ENCODE assay signal across 19 mouse cellular contexts in the genomic region with DNA sequence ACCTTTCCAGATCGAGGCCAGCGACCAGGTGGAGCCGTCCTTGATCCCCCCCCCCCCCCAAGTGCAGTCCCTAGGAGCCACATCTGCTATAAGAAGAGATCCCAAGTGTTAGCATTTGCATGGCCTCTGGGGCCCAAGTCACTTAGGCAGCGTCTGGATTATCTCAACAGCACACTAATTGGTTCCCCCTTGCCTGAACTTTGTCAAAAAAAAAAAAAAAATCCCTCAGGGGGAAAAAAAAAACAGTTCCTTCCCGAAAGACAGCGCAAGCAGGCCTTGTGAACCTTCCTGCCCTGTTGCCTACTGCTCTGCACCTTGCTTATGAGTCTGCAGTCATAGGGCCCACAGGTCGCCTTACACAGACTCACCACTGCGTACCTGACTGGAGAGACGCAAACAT. TPM values are rescaled to one million over a fixed set of nuclear protein-coding genes. Genes with fewer than 3 reads are reported as not detected.
A peak's percentile ranks its signal among the peaks of the same experiment; 100 is the strongest.
DNase-seq lines count a peak whose midpoint lies in the region; TF ChIP-seq lines count a peak whose summit lies in the region.
"Had no signal": no experiment of that assay in that cellular context is flagged by ENCODE, and none has a peak within 500 bp of the region (broad histone marks: within the 10 kb centered on the region; RNA-seq: fewer than 3 reads in every experiment).

No protein-coding gene starts in this region.

- intact Hi-C loops in gastrocnemius, adult 2 months (cut with DNase I), result no loop called here

- TF ChIP-seq RAD21 in MEL (IDR thresholded peaks at IDR 0.05; ENCODE audit: low read depth, low read length), result no peak

- no peak for TF ChIP-seq EP300 in MEL (IDR thresholded peaks at IDR 0.05; ENCODE audit: low read depth in 1 of 2, low read length in 2 of 2)

- peaks cover 0 to 16% of the 10 kb centered on the region in 2 experiments; a peak in 2 of 4 replicates for H3K36me3 ChIP-seq in MEL (ENCODE audit: control insufficient read depth in 1 of 2, insufficient read depth in 2 of 2, low read length in 2 of 2)
- H3K36me3 ChIP-seq in embryonic facial prominence, embryonic 10.5 days (replicated peaks), result peaks cover 9% of the 10 kb centered on the region
- peaks cover 9% of the 10 kb centered on the region; the same call in 1 of the 2 replicates for H3K36me3 ChIP-seq in forebrain, embryonic 10.5 days (replicated peaks)
- H3K36me3 ChIP-seq: forebrain, embryonic 12.5 days; intestine, embryonic 15.5 days had no signal

- WGBS in embryonic facial prominence, embryonic 10.5 days, result 46% methylated on average over 9 of the region's 9 CpGs
- WGBS in forebrain, embryonic 10.5 days, result 49% methylated on average over 9 of the region's 9 CpGs

- peak; percentile 43 for DNase-seq in embryo, embryonic 11 days
- no peak for DNase-seq in embryo, embryonic 9.5 days (ENCODE audit: extremely low spot score)
- no peak for DNase-seq in MEL (ENCODE audit: low read depth, low spot score)
- DNase-seq in embryonic facial prominence, embryonic 10.5 days (ENCODE audit: low spot score), result peak; percentile 24
- no peak for DNase-seq in forebrain, embryonic 10.5 days (ENCODE audit: extremely low spot score, low spot score)
- DNase-seq in gastrocnemius, adult 2 months, result no peak
- no peak for DNase-seq in cerebellum, postnatal 36 days
- DNase-seq: adrenal gland, postnatal 10 days; cerebellum, adult 11 months; cerebellum, adult 8-10 months; cerebellum, postnatal 14 days; gastrocnemius, postnatal 36 days; heart, adult 11 months; heart, postnatal 10 days; kidney, adult 2 months had no signal

- no peak overlapping the region for H3K9ac ChIP-seq in MEL (ENCODE audit: control insufficient read depth, low read depth, low read length, poor library complexity, severe bottlenecking)
- H3K9ac ChIP-seq: forebrain, embryonic 12.5 days; hindbrain, embryonic 13.5 days; intestine, embryonic 15.5 days had no signal

- no peak for TF ChIP-seq CTCF in MEL (IDR thresholded peaks at IDR 0.05 in 2 of 3, conservative IDR thresholded peaks at IDR 0.05 in 1 of 3; ENCODE audit: control insufficient read depth in 1 of 3, insufficient read depth in 1 of 3, low read depth in 2 of 3, low read length in 3 of 3, poor library complexity in 1 of 3, severe bottlenecking in 1 of 3)
- no peak for TF ChIP-seq CTCF in gastrocnemius, adult 2 months (IDR thresholded peaks at IDR 0.05)

- no peaks in the 10 kb centered on the region; the same call in 1 of the 2 replicates for H3K79me2 ChIP-seq in MEL (ENCODE audit: control insufficient read depth, insufficient read depth, low read length, poor library complexity)

- peaks cover 3 to 24% of the 10 kb centered on the region in 2 experiments for H3K4me1 ChIP-seq in MEL (ENCODE audit: control insufficient read depth in 1 of 2, insufficient read depth in 2 of 2, low read length in 2 of 2)
- H3K4me1 ChIP-seq in embryonic facial prominence, embryonic 10.5 days, result peaks cover 38% of the 10 kb centered on the region
- peaks cover 23% of the 10 kb centered on the region for H3K4me1 ChIP-seq in forebrain, embryonic 10.5 days

- no peak for TF ChIP-seq POLR2A in MEL (IDR thresholded peaks at IDR 0.05; ENCODE audit: control insufficient read depth in 1 of 2, insufficient read depth in 1 of 2, low read depth in 1 of 2, low read length in 2 of 2, poor library complexity in 1 of 2)

- H3K9me3 ChIP-seq in MEL (replicated peaks; ENCODE audit: insufficient read depth, low read length), result no peaks in the 10 kb centered on the region
- H3K9me3 ChIP-seq in embryonic facial prominence, embryonic 10.5 days, result no peaks in the 10 kb centered on the region
- no peaks in the 10 kb centered on the region for H3K9me3 ChIP-seq in forebrain, embryonic 10.5 days
- H3K9me3 ChIP-seq: forebrain, embryonic 12.5 days; hindbrain, embryonic 13.5 days; intestine, embryonic 15.5 days had no signal

- no peak overlapping the region for H3K27ac ChIP-seq in MEL (ENCODE audit: control insufficient read depth, low read depth, low read length)
- no peak overlapping the region for H3K27ac ChIP-seq in embryonic facial prominence, embryonic 10.5 days (replicated peaks)
- H3K27ac ChIP-seq in forebrain, embryonic 10.5 days, result no peak overlapping the region
- no peak overlapping the region for H3K27ac ChIP-seq in gastrocnemius, adult 2 months
- H3K27ac ChIP-seq: forebrain, embryonic 12.5 days; hindbrain, embryonic 13.5 days; hindbrain, postnatal 0 days; intestine, embryonic 15.5 days had no signal

- no peak overlapping the region for H3K4me3 ChIP-seq in MEL (ENCODE audit: control insufficient read depth in 1 of 2, insufficient read depth in 1 of 2, low read depth in 2 of 2, low read length in 2 of 2)
- no peak overlapping the region for H3K4me3 ChIP-seq in embryonic facial prominence, embryonic 10.5 days
- H3K4me3 ChIP-seq in forebrain, embryonic 10.5 days, result no peak overlapping the region
- H3K4me3 ChIP-seq in gastrocnemius, adult 2 months, result no peak overlapping the region
- H3K4me3 ChIP-seq: forebrain, embryonic 12.5 days; hindbrain, embryonic 13.5 days; intestine, embryonic 15.5 days had no signal

- H3K27me3 ChIP-seq in MEL (ENCODE audit: control insufficient read depth in 1 of 2, insufficient read depth in 2 of 2, low read length in 2 of 2), result no peaks in the 10 kb centered on the region
- H3K27me3 ChIP-seq in embryonic facial prominence, embryonic 10.5 days (replicated peaks; ENCODE audit: low read depth, poor library complexity, severe bottlenecking), result peaks cover 11% of the 10 kb centered on the region; the same call in 1 of the 2 replicates
- peaks cover 7% of the 10 kb centered on the region for H3K27me3 ChIP-seq in forebrain, embryonic 10.5 days (ENCODE audit: poor library complexity, severe bottlenecking)
- H3K27me3 ChIP-seq: hindbrain, embryonic 13.5 days; intestine, embryonic 15.5 days had no signal

TF ChIP-seq in MEL, 35 proteins besides CTCF, POLR2A, EP300 and RAD21:
- TF ChIP-seq ZKSCAN1 (IDR thresholded peaks at IDR 0.05; ENCODE audit: low read depth, low read length) (no peak), NRF1 (IDR thresholded peaks at IDR 0.05; ENCODE audit: insufficient read depth, low read depth, low read length, poor library complexity, severe bottlenecking) (no peak), ZNF384 (IDR thresholded peaks at IDR 0.05; ENCODE audit: low read depth, low read length) (peak; percentile 82), CHD2 (IDR thresholded peaks at IDR 0.05; ENCODE audit: low read length) (no peak)

RNA-seq across cellular contexts. Expression of gene Prkce, which starts 7.9 kb away (rescaled TPM):
- total RNA-seq in MEL (2012; rRNA removed), result 3.0 and 3.6 TPM in 2 replicates
- polyA plus RNA-seq in MEL (2012; ENCODE audit: insufficient read depth in 1 of 2, insufficient read length in 2 of 2, low read depth in 1 of 2, low replicate concordance in 2 of 2, missing spikeins in 1 of 2), result 1 to 10 TPM in 1 of 2 experiments, not detected in 1; 5.3 TPM
- polyA plus RNA-seq in embryonic facial prominence, embryonic 10.5 days (2016; fragmentation: Nextera tagmentation; extraction: Ambion mirVana), result 4.2 and 5.6 TPM in 2 replicates
- 2.8 and 3.1 TPM in 2 replicates for polyA plus RNA-seq in forebrain, embryonic 10.5 days (2016; fragmentation: Nextera tagmentation; extraction: Ambion mirVana)
- 10 to 100 TPM in 1 of 2 experiments, 1 to 10 TPM in 1; 9.3 to 10.2 TPM for total RNA-seq in gastrocnemius, adult 2 months (2021)

RNA-seq across cellular contexts. Expression of gene Srbd1, which starts 30.5 kb away (rescaled TPM):
- total RNA-seq in MEL (2012; rRNA removed), result 14.9 and 17.4 TPM in 2 replicates
- 10 to 100 TPM in 1 of 2 experiments, not detected in 1; 30.5 TPM for polyA plus RNA-seq in MEL (2012; ENCODE audit: insufficient read depth in 1 of 2, insufficient read length in 2 of 2, low read depth in 1 of 2, low replicate concordance in 2 of 2, missing spikeins in 1 of 2)
- 24.4 and 24.5 TPM in 2 replicates for polyA plus RNA-seq in embryonic facial prominence, embryonic 10.5 days (2016; fragmentation: Nextera tagmentation; extraction: Ambion mirVana)
- polyA plus RNA-seq in forebrain, embryonic 10.5 days (2016; fragmentation: Nextera tagmentation; extraction: Ambion mirVana), result 24.7 and 25.4 TPM in 2 replicates
- 1 to 10 TPM; 5.5 to 8.0 TPM for total RNA-seq in gastrocnemius, adult 2 months (2021)

Comparison
In these comparisons a context has a peak if more than half of its experiments do, and no peak if none do; other contexts are left out.
1. DNase-seq: peak in embryo, embryonic 11 days (single experiment) and embryonic facial prominence, embryonic 10.5 days (single experiment); none in embryo, embryonic 9.5 days (single experiment), MEL (single experiment), forebrain, embryonic 10.5 days (single experiment), gastrocnemius, adult 2 months (single experiment) and cerebellum, postnatal 36 days (0 of 2).